Comparison of ENCODE assay signal across 11 mouse cellular contexts in the genomic region with DNA sequence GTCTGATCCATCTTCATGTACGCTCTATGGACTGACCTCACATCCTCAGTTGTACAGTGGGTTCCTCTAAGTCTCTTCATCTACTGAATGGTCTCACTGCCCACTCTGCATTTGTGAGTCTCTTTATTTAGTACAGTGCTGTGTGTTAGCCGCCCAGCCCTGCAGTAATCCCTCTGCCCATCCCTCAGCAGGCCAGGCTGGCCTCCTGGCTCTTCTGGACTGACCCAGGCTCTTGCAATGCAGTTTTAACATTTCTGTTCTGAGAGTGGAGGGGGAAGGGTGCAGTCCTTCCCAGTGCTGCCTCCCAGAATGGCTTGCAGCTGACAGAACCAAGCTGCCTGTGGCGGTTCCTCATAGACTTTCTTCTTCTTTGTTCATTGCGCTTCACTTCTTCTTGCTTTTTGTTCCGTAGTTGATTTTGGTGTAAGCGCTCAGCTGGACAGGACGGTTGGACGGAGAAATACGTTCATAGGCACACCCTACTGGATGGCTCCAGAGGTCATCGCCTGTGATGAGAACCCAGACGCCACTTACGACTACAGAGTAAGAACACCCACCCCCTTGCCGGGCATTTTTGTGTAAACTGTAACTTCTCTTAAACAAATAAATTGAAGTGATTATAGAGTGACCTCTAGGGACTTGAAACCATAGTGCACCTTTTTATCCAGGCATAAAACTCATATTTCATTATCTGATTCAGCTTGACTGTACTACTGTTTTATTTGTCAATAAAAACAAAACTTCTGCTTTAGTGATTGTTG.
A peak's percentile ranks its signal among the peaks of the same experiment; 100 is the strongest.
DNase-seq lines count a peak whose midpoint lies in the region; ATAC-seq and TF ChIP-seq lines count a peak whose summit lies in the region.
"Had no signal": no experiment of that assay in that cellular context is flagged by ENCODE, and none has a peak within 500 bp of the region (broad histone marks: within the 10 kb centered on the region; RNA-seq: fewer than 3 reads in every experiment).

No protein-coding gene starts in this region.

- WGBS in heart, embryonic 13.5 days, result 74% methylated on average over 13 of the region's 13 CpGs
- WGBS in neural tube, embryonic 13.5 days, result 69% methylated on average over 13 of the region's 13 CpGs
- 57% methylated on average over 13 of the region's 13 CpGs for WGBS in hindbrain, postnatal 0 days

- H3K4me1 ChIP-seq in heart, embryonic 13.5 days, result peaks cover 16% of the 10 kb centered on the region
- peaks cover 36% of the 10 kb centered on the region for H3K4me1 ChIP-seq in neural tube, embryonic 13.5 days (replicated peaks)
- H3K4me1 ChIP-seq in hindbrain, postnatal 0 days (ENCODE audit: insufficient read depth, low read length), result no peaks in the 10 kb centered on the region

- 0 out of 2 replicates have a peak overlapping the region, but pooled peaks have one; percentile 31 for H3K27ac ChIP-seq in heart, embryonic 13.5 days (replicated peaks)
- peak overlapping the region; percentile 38; the same call in 1 of the 2 replicates for H3K27ac ChIP-seq in neural tube, embryonic 13.5 days (replicated peaks)
- peak overlapping the region; percentile 4; the same call in 1 of the 2 replicates for H3K27ac ChIP-seq in hindbrain, postnatal 0 days
- H3K27ac ChIP-seq: limb, embryonic 15.5 days had no signal

- H3K36me3 ChIP-seq in heart, embryonic 13.5 days, result peaks cover 94% of the 10 kb centered on the region
- H3K36me3 ChIP-seq in neural tube, embryonic 13.5 days, result peaks cover 90% of the 10 kb centered on the region
- H3K36me3 ChIP-seq in hindbrain, postnatal 0 days (ENCODE audit: insufficient read depth, low read length), result peaks cover 38% of the 10 kb centered on the region

- no peak overlapping the region for H3K9ac ChIP-seq in heart, embryonic 13.5 days
- no peak overlapping the region for H3K9ac ChIP-seq in neural tube, embryonic 13.5 days
- H3K9ac ChIP-seq in hindbrain, postnatal 0 days (replicated peaks; ENCODE audit: low read length), result no peak overlapping the region
- H3K9ac ChIP-seq: limb, embryonic 15.5 days had no signal

- no peak overlapping the region for H3K4me3 ChIP-seq in heart, embryonic 13.5 days
- no peak overlapping the region for H3K4me3 ChIP-seq in neural tube, embryonic 13.5 days
- H3K4me3 ChIP-seq in hindbrain, postnatal 0 days (ENCODE audit: low read length), result no peak overlapping the region
- H3K4me3 ChIP-seq: limb, embryonic 15.5 days; myocyte had no signal

- H3K4me2 ChIP-seq in heart, embryonic 13.5 days, result no peak overlapping the region
- no peak overlapping the region for H3K4me2 ChIP-seq in neural tube, embryonic 13.5 days
- no peak overlapping the region for H3K4me2 ChIP-seq in hindbrain, postnatal 0 days (ENCODE audit: low read depth, low read length)
- H3K4me2 ChIP-seq: limb, embryonic 15.5 days had no signal

- peak; percentile 44 for TF ChIP-seq CTCF in hindbrain, postnatal 0 days (IDR thresholded peaks at IDR 0.05; ENCODE audit: low read depth)

- H3K9me3 ChIP-seq in heart, embryonic 13.5 days, result no peaks in the 10 kb centered on the region
- no peaks in the 10 kb centered on the region for H3K9me3 ChIP-seq in neural tube, embryonic 13.5 days
- H3K9me3 ChIP-seq in hindbrain, postnatal 0 days (ENCODE audit: low read length), result no peaks in the 10 kb centered on the region
- H3K9me3 ChIP-seq: limb, embryonic 15.5 days had no signal

- DNase-seq in heart, adult 9 months (ENCODE audit: low spot score in 2 of 2), result no peak
- DNase-seq in neural tube, embryonic 10.5 days (ENCODE audit: extremely low spot score, low spot score), result no peak
- DNase-seq in hindbrain, postnatal 0 days (ENCODE audit: low spot score), result peak; percentile 50
- DNase-seq in embryo, embryonic 9.5 days (ENCODE audit: extremely low spot score), result no peak
- no peak for DNase-seq in B cell, adult 2 months

- no peaks in the 10 kb centered on the region for H3K27me3 ChIP-seq in heart, embryonic 13.5 days (replicated peaks)
- no peaks in the 10 kb centered on the region for H3K27me3 ChIP-seq in neural tube, embryonic 13.5 days
- no peaks in the 10 kb centered on the region for H3K27me3 ChIP-seq in hindbrain, postnatal 0 days (ENCODE audit: insufficient read depth, low read length)
- H3K27me3 ChIP-seq: limb, embryonic 15.5 days had no signal

- ATAC-seq in heart, embryonic 13.5 days (ENCODE audit: extremely low read depth, insufficient number of reproducible peaks, low FRiP score, low TSS enrichment), result no peak
- ATAC-seq in neural tube, embryonic 13.5 days (ENCODE audit: low read depth), result peak; percentile 63; the same call in 1 of the 2 replicates
- ATAC-seq in hindbrain, postnatal 0 days, result 0 out of 2 replicates have a peak, but pooled peaks have one; percentile 25
- ATAC-seq in activated CD4-positive, CD25-positive, alpha-beta regulatory T cell, adult 4 months, result no peak
- ATAC-seq: inflammation-experienced regulatory T-cells, adult 6 months had no signal

Comparison
In these comparisons a context has a peak if more than half of its experiments do, and no peak if none do; other contexts are left out.
1. ATAC-seq: peak in neural tube, embryonic 13.5 days (single experiment) and hindbrain, postnatal 0 days (single experiment); none in heart, embryonic 13.5 days (single experiment) and activated CD4-positive, CD25-positive, alpha-beta regulatory T cell, adult 4 months (single experiment).
2. Peak in every context shown above with its lines, with median percentiles within 50 percentile points of each other: H3K27ac ChIP-seq.